Mouse (Mus musculus) small intestine, adult 2 months (tissue): ENCODE data around the gene Deaf1.
A peak's percentile ranks its signal among the peaks of the same experiment; 100 is the strongest.

Experiments
- CTCF ChIP-seq: fragments of 200-500 bp; IDR thresholded peaks from 2 replicates; pipeline ENCODE4 v1.5.1; 2012; ENCODE audit warnings: low read depth, mild to moderate bottlenecking, control low read depth, inconsistent platforms, low read length, moderate library complexity, mixed read lengths; ENCODE audit not compliant: insufficient replicate concordance, insufficient read length; ENCODE audit errors: extremely low read depth
- POLR2A ChIP-seq: fragments of 200-500 bp; IDR thresholded peaks from 2 replicates; pipeline ENCODE4 v1.6.1; 2012; ENCODE audit warnings: low read depth, mild to moderate bottlenecking, control low read depth, inconsistent platforms, low read length, moderate library complexity

DNA sequence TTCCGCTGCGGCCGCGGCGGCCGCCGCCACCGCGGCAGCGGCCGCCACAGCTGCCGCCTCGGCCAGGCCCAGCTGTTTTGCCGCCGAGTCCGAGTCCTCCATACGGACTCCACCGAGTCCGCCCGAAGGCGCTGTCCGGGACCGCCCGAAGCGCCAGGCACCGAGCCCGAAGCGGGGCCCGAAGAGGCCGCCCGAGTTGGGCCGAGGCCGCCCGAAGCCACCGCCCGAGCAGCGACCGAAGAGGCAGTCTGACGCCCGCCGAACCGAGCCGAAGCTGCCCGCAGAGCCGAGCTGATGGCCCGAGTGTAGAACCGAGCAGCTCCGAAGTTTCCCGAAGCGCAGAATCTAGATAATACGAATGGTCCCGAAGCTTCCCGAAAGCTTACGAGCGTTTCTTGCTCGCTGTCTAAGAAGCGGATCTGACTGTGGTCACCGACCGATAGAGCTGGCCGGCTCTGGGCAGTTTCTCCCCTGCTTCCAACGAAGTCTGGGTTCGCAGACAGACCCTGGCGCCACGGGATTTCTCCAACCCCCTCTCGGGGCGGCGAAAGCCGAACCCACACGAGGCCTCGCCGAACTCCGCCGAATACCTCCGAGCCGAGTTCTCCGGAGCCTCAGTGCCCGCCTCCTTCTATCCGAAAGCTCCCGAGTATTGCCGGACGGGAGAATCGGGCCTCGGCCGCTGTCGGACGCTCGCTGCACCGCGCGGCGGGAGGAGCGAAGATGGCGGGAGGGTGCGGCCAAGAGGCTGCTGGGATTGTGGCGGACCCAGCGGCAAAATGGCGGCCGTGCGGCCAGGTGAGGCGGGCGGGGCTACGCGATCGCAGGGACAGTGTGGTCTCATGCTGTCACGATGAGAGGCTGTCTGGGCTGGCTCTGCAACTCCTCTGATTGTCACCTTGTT, at the start of gene Deaf1, which contains the start of gene Tmem80:
- TF ChIP-seq CTCF (no peak), POLR2A (peak; percentile 94)
